Mouse (Mus musculus) gastrocnemius, postnatal 36 days (tissue): ENCODE measurements around the gene Rpl7a. TPM values are rescaled to one million over a fixed set of nuclear protein-coding genes. Genes with fewer than 3 reads are reported as not detected.
"Not testable (repeated sequence)": the region's sequence is repeated elsewhere in the genome, so short reads cannot be mapped to it uniquely, and the experiment has no call there.

ENCODE experiments used
- DNase-seq, 2 experiments: peaks; one replicate each; pipeline ENCODE4 v3.0.0; 2022
- intact Hi-C: fragments of 180-260 bp; cut with DNase I; formaldehyde crosslinking; loops from one replicate; pipeline ENCODE4 v1.15.1; 2025
- long read RNA-seq, 2 experiments: library from polyadenylated mRNA; stranded (forward); transcript quantifications; one replicate each; pipeline ENCODE4 v2.0.0; 2021
- total RNA-seq, 2 experiments: library from RNA; stranded (reverse); gene quantifications; 2 replicates each; pipeline ENCODE4 v1.2.3; 2021

The Rpl7a gene
- 100 to 1,000 TPM; 206 to 267 TPM for total RNA-seq
- long read RNA-seq, experiment 1, transcript Rpl7a-201 (8 exons, 914 nt): major isoform, 25 of 41 reads
- long read RNA-seq, experiment 1, transcript Rpl7a-202 (3 exons, 834 nt): minor isoform, 6 of 41 reads
- long read RNA-seq, experiment 1, partial matches to known transcripts: 10 of 41 reads
- long read RNA-seq, experiment 1, other reads (novel, unspliced or antisense): 0 of 41 reads
- long read RNA-seq, experiment 2, transcript Rpl7a-202 (3 exons, 834 nt): minor isoform, 11 of 61 reads
- long read RNA-seq, experiment 2, transcript Rpl7a-201 (8 exons, 914 nt): major isoform, 34 of 61 reads
- long read RNA-seq, experiment 2, partial matches to known transcripts: 15 of 61 reads
- long read RNA-seq, experiment 2, other reads (novel, unspliced or antisense): 0 of 61 reads

GRCm38 (mm10) chr2:26910124-26910993 lies at the start of gene Rpl7a, which contains the start of gene Med22:
TSS of gene Rpl7a (plus strand) at chr2:26910764.
TSS of gene Med22 (minus strand) at chr2:26910677.
- intact Hi-C loops: no loop called here
- DNase-seq: peak; percentile 100

- intact Hi-C loops: no loop called here
- DNase-seq: no peak
These were observed 47.7 kb upstream of the Rpl7a start for GRCm38 (mm10) chr2:26862856-26863255.

- intact Hi-C loops: no loop called here
These were observed 45.7 kb upstream of the Rpl7a start, which contains the start of gene Abo for GRCm38 (mm10) chr2:26864879-26865278. TSS of gene Abo (minus strand) at chr2:26864979.

GRCm38 (mm10) chr2:26870666-26871065 lies 39.9 kb upstream of the Rpl7a start:
- no peak for DNase-seq
- intact Hi-C loops: no loop called here

More at GRCm38 (mm10) chr2:26864879-26865278, 45.7 kb upstream of the Rpl7a start, which contains the start of gene Abo:
- no peak for DNase-seq

DNA sequence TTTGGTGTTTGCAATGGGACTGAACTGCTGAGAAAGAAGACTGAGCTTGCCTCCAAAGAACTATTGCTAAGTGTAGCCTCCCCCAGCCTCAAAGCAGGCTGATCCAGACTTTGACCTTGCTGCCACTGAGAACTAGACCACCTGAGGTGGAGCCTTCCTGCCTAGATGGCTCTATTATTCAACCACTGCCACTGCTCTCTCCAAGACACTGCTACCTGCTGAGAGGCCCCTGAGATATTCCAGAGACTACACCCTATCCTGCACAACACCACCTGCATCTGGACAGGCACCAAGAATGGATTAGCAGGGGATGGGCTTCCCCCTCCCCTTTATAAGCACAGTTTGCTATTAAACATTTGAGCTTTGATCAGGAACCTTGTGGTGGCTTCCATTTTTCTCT lies 32.0 kb upstream of the Rpl7a start:
- DNase-seq: no peak
- intact Hi-C loops: no loop called here

DNA sequence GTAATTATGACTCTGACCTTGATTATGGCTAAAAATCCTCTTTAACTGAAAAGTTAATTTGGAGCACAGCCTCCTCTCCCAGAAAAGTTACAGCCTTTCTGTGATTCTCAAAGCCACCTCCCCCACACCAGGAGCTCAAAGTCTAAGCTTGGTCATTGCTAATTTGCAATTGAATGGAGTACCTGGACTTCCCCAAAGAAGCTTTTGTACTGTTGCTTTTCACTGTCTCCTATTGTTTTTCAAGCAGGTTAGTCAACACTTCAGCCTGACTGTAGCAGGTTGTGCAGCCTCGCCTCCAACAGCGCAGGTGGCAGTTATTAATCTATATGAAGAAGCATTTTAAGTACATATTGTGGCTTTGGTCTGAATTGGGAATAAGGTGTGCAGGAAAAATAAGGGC lies 25.0 kb upstream of the Rpl7a start:
- intact Hi-C loops, DNase-seq: not testable (repeated sequence)

DNA sequence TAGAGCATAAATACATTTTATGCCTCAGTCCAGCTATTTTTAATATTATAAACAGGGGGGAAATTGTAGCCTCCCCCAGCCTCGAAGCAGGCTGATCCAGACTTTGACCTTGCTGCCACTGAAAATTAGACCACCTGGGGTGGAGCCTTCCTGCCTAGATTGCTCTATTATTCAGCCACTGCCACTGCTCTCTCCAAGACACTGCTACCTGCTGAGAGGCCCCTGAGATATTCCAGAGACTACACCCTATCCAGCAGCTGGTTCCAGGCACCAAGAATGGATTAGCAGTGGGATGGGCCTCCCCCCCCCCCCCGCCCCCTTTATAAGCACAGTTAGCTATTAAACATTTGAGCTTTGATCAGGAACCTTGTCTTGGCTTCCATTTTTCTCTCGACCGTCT lies 24.4 kb upstream of the Rpl7a start:
- intact Hi-C loops, DNase-seq: not testable (repeated sequence)

DNA sequence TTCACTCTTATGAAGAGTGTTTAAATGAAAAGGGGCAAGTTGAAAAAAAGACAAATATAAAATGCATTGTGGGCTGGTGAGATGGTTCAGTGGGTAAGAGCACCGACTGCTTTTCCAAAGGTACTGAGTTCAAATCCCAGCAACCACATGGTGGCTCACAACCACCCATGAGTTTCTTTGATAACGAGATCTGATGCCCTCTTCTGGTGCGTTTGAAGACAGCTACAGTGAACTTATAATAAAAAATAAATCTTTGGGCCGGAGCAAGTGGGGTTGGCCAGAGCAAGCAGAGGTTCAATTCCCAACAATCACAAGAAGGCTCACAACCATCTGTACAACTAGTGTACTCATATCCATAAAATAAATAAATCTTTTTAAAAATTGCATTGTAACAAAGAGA lies 14.7 kb upstream of the Rpl7a start:
- intact Hi-C loops: no loop called here
- no peak for DNase-seq

DNA sequence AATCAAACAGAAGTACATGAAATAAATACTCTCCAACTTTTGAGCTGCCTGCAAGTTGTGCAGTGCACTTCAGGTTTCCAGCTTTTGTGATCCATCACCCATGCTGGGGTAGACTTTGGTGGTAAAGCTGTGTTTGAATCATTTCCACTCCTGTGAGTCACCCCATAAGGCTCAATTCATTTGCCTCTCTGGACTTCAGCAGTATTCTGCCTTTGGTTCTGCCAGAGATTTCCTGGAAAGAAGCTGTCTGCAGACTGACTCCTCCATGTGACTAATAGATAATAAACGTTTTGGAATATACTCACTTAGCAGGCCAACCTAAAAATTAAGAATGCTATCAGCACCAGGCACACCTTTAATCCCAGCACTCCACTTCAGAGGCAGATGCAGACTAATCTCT lies 9.8 kb upstream of the Rpl7a start:
- no peak for DNase-seq
- intact Hi-C loops: loop anchor here (5.0 to 10.0 kb wide), 2 partner anchors 256 to 453 kb away; partner anchors contain the start of gene Sec16a

DNA sequence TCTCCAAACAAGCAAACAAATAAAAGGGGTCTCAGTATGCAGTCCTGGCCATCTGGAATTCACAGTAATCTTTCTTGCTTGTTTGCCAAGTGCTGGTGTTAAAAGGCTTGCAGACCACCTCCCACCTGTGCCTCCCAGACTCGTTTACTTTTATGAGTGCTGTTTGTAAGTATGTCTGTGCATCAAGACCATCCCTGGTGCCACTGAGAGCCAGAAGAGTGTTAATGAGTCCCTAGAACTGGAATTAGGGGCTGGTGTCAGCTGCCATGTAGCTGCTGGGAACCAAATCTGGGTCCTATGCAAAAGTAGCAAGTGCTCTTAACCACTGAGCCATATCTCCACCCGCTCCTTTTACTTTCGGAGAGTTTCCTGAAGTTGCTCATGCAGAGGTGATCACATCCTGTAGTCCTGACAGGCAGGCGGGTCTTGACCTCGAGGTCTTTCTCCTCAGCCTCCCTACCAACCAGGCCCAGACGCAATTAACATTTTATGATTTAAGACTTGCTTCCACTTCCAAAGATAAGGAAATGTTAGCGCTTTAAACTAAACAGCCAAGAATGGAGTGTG lies 8.6 kb upstream of the Rpl7a start:
- DNase-seq: no peak
- intact Hi-C loops: loop anchor here (5.0 to 10.0 kb wide), 2 partner anchors 257 to 455 kb away; partner anchors contain the start of gene Sec16a

DNA sequence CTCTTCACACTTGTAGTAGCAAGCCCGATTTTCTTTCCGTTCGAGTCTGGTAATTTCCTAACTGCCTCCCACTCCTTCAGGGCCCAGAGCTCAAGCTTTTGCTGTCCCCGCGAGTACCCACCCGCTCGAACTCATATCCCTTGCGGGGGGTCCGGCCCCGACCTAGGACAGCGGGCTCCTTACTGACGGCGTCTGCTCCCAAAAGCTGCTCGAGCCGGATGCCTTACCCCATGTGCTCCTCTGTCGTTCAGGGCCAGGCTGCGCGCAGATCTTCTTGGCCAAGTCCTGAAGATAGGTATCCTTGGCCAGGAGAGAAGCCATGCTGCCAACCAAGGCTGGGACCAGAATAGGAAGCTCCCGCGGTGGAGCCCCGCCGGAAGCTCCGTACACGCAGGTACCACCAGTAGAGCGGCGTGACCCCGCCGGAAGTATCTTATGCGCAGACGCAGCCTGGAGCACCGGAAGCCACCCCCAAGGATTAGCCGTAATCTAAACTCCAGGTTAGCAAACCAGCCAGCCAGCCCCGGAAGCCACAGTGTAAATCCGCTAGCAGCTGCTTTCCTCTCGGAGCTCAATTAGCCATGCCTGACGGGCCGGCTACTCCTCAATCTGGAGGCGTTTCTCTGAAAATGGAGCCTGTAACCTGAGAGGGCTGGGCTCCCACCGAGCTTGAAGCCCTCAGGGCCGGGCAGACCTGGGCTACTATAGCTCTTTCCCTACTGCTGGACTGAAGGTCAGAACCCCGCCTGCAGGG lies 7.9 kb upstream of the Rpl7a start, which contains the start of gene Surf6:
Gene Surf6, minus strand, starts transcription at position 413 of the 754 bp plus-strand sequence.
- intact Hi-C loops: loop anchor here (5.0 to 10.0 kb wide), 2 partner anchors 258 to 455 kb away; partner anchors contain the start of gene Sec16a
- peak; percentile 85 to 90 for DNase-seq

GRCm38 (mm10) chr2:26903311-26903710 lies 7.3 kb upstream of the Rpl7a start:
- intact Hi-C loops: loop anchor here (5.0 to 10.0 kb wide), 2 partner anchors 259 to 456 kb away; partner anchors contain the start of gene Sec16a
- no peak for DNase-seq

DNA sequence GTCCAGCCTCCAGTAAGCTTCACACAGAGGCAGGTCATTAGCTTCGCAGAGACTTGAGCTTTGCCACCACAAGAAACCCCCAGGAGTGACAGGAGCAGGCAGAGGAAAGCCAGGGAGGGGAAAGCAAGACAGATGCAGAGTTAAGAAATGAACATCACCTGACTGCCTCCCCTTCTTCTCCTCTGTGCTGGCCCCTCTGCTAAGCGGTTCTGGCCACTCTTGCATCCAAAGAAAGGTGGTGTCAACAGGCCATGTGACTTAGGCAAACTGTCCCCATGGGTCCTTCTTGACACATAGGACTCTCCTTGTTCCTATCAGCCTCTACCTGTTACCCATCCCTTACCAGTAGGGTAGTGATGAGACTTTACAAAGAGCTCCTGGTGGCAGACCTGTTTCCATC lies 4.6 kb upstream of the Rpl7a start:
- intact Hi-C loops: loop anchor here (10.0 kb wide), 1 partner anchor 261 kb away; no protein-coding TSS in a partner anchor
- DNase-seq: no peak

DNA sequence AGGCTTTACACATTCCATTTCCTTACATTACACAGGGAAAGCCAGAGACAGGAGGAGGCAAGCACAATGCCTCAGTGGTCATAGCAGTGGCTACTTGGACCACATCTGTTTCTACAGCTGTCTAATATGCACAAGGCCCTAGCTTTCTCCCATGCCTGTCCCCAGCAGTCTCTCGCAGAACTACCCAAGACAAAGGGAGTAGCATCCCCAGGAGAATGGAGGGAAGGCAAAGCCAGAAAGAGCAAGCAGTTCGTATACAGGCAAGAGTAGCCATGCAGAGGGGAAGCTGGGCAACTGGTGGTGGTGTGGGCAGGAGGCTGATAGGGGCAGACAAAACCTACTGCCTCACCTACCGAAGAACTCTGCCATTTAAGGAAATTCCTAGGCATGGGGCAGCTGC lies 4.1 kb upstream of the Rpl7a start:
- intact Hi-C loops: loop anchor here (10.0 kb wide), 1 partner anchor 262 kb away; no protein-coding TSS in a partner anchor
- DNase-seq: no peak

- peak in 1 of 2 experiments; percentile 30 for DNase-seq
- intact Hi-C loops: loop anchor here (10.0 kb wide), 1 partner anchor 262 kb away; no protein-coding TSS in a partner anchor
These were observed 3.5 kb upstream of the Rpl7a start for GRCm38 (mm10) chr2:26907109-26907508.

- DNase-seq: no peak
- intact Hi-C loops: loop anchor here (10.0 kb wide), 1 partner anchor 264 kb away; no protein-coding TSS in a partner anchor
These were observed 1.7 kb upstream of the Rpl7a start for GRCm38 (mm10) chr2:26908710-26909386.

GRCm38 (mm10) chr2:26909387-26909784 lies 1.2 kb upstream of the Rpl7a start:
- DNase-seq: no peak
- intact Hi-C loops: loop anchor here (10.0 kb wide), 1 partner anchor 265 kb away; no protein-coding TSS in a partner anchor

DNA sequence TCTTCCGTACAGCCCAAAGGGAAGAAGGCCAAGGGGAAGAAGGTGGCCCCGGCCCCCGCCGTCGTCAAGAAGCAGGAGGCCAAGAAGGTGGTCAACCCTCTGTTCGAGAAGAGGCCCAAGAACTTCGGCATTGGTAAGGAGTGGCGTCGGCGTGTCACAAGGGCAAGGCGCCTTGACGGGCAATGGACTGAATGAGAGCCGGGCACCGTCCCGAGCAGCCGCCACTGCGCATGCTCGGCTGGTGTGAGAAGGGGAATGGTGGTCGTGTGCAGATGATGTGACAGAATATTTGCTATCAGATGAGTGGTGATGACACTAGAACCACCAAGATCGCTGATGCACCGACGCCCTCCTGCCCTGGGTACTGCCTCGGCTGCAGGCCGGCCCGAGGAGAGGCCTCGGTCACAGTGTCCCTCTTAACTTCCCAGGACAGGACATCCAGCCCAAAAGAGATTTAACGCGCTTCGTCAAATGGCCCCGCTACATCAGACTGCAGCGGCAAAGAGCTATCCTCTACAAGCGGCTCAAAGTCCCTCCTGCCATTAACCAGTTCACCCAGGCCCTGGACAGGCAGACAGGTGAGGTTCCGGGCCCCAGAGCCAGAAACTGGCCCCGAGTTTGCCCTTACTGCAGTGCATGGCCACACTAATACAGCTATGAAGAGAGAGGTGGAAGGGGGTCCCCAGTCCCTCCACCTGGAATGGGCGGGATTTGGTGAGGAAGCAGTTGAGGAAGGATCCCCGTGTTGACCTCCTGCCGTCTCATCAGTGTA lies 616 bp downstream of the Rpl7a start:
- intact Hi-C loops: no loop called here
- DNase-seq: no peak
